Mouse (Mus musculus) spleen, adult 2 months (tissue): Measurements from ENCODE around the gene Efs.

Source experiments
- CTCF ChIP-seq: fragments of 200-500 bp; IDR thresholded peaks from 2 replicates; pipeline ENCODE4 v1.5.1; 2011; ENCODE audit warnings: mild to moderate bottlenecking, inconsistent platforms; ENCODE audit not compliant: insufficient read depth, insufficient read length, insufficient replicate concordance; ENCODE audit errors: extremely low read depth
- POLR2A ChIP-seq: fragments of 200-500 bp; IDR thresholded peaks from 2 replicates; pipeline ENCODE4 v1.6.1; 2011; ENCODE audit warnings: low read depth, low read length, inconsistent platforms

DNA sequence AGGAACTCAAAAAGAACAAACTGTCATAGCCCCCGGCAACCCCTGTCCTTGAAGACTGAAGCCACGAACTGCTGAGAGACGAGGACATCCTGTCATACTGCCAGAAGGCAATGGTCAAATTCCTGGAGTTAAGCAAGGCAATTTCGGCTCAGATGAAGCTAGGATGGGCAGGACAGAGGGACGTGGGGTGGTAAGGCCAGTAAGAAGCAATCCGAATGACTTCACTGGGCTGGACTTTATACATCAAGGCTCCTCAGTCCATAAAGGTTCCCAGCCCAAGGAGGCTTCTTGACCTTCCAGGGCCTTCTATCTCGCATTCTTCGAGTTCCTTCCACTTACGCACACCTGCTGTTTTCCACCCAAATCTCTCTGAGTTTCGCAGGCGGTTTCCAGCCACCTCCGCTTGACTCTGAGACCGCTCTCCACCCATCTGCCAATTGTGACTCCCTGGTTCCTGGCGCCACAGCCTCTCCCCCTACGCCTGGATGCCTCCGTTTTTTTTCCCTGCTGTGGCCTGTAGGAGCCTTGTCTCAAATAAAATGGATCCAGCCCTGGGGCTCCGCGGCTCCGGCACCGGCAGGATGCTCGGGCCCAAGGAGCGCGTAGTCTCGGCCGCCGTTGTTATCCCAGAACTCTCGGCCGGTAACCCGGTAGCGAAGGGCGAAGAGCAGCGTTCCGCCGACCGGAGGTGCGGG is 49.9 kb downstream of the Efs start:
- no peak for TF ChIP-seq POLR2A
- no peak for TF ChIP-seq CTCF
